Mouse (Mus musculus): ENCODE data around the gene Hagh. TPM values are rescaled to one million over a fixed set of nuclear protein-coding genes. Genes with fewer than 3 reads are reported as not detected.

Hagh gene
- polyA plus RNA-seq, 1 experiment from 2014 or later, result 71.5 TPM

DNA sequence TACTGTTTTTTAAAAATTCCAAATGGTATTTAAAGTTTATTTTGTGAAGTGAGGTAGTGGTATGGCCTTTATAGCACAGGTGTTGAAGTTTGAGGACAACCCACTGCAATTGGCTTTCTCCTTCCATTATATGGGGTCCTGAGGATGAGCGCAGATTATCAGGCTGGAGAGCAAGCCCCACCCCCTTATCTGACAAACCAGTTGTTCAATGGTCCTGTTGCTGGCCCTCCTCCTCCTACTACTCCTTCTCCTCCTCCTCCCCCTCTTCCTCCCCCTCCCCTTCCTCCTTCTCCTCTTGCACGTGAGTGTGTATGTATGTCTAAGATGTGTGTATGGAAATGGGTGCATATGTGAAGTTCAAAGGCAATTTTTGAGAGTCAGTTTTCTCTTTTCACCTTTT is 27.7 kb upstream of the Hagh start:
- ATAC-seq (ENCODE audit: low FRiP score) (no peak), DNase-seq (ENCODE audit: low spot score) (no peak)
- Histone ChIP-seq H3K36me3 (replicated peaks; ENCODE audit: control insufficient read depth, insufficient read depth) (no peaks in the 10 kb centered on the region), H3K27me3 (ENCODE audit: control insufficient read depth, insufficient read depth, low read length) (no peaks in the 10 kb centered on the region), H3K4me3 (replicated peaks; ENCODE audit: low read length) (no peak overlapping the region), H3K4me2 (replicated peaks) (no peak overlapping the region), H3K9me3 (ENCODE audit: control insufficient read depth, low read length) (no peaks in the 10 kb centered on the region), H3K27ac (no peak overlapping the region), H3K9ac (no peak overlapping the region), H3K4me1 (replicated peaks; ENCODE audit: control insufficient read depth, insufficient read depth, low read length) (no peaks in the 10 kb centered on the region)
- 35% methylated on average over 2 of the region's 2 CpGs for WGBS

DNA sequence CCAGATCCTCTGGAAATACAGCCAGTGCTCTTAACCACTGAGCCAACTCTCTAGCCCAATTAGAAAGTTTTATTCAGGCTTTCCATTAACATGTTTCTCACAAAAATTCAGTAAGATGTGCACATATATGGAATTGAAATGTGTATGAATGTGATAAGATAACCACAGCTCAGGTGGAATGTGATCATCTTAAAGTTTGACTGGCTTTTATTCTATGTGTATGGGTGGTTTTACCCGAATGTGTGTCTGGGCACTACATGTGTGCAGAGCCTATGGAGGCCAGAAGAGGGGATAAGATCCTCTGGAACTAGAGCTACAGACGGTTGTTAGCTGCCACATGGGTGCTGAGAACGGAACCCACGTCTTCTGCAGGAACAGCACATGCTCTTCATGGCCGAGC is 24.7 kb upstream of the Hagh start:
- no peak overlapping the region for H3K27ac ChIP-seq
- H3K4me1 ChIP-seq (replicated peaks; ENCODE audit: control insufficient read depth, insufficient read depth, low read length), result no peaks in the 10 kb centered on the region
- no peaks in the 10 kb centered on the region; the same call in 1 of the 2 replicates for H3K27me3 ChIP-seq (ENCODE audit: control insufficient read depth, insufficient read depth, low read length)
- 83% methylated on average over 5 of the region's 5 CpGs for WGBS
- no peak overlapping the region for H3K4me3 ChIP-seq (replicated peaks; ENCODE audit: low read length)
- no peak overlapping the region for H3K9ac ChIP-seq
- H3K36me3 ChIP-seq (replicated peaks; ENCODE audit: control insufficient read depth, insufficient read depth), result no peaks in the 10 kb centered on the region
- no peak for DNase-seq (ENCODE audit: low spot score)
- no peak for ATAC-seq (ENCODE audit: low FRiP score)
- no peak overlapping the region for H3K4me2 ChIP-seq (replicated peaks)
- H3K9me3 ChIP-seq (ENCODE audit: control insufficient read depth, low read length), result no peaks in the 10 kb centered on the region

DNA sequence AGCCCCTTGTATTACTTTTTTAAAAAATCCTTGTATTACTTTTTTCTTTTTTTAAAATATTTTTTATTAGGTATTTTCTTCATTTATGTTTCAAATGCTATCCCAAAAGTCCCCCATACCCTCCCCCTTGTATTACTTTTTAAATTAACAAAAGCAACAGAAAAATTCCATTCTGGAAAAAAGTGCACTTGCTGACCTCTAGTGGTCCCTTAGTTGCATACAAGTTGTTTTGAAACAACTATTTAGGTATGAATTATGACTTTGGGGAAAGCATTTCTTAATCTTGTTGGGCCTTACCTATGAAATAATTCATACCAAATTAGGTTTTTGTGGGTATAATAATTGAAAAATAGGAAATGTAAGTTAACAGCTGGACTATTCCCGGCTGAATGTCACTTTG is 22.4 kb upstream of the Hagh start:
- no peak for ATAC-seq (ENCODE audit: low FRiP score)
- peak; percentile 52 for DNase-seq (ENCODE audit: low spot score)
- Histone ChIP-seq H3K4me2 (replicated peaks) (no peak overlapping the region), H3K27me3 (ENCODE audit: control insufficient read depth, insufficient read depth, low read length) (no peaks in the 10 kb centered on the region; the same call in 1 of the 2 replicates), H3K36me3 (replicated peaks; ENCODE audit: control insufficient read depth, insufficient read depth) (no peaks in the 10 kb centered on the region), H3K9ac (no peak overlapping the region), H3K27ac (no peak overlapping the region), H3K9me3 (ENCODE audit: control insufficient read depth, low read length) (no peaks in the 10 kb centered on the region), H3K4me3 (replicated peaks; ENCODE audit: low read length) (no peak overlapping the region), H3K4me1 (replicated peaks; ENCODE audit: control insufficient read depth, insufficient read depth, low read length) (no peaks in the 10 kb centered on the region)
- 44% methylated on average over 1 of the region's 1 CpGs for WGBS

DNA sequence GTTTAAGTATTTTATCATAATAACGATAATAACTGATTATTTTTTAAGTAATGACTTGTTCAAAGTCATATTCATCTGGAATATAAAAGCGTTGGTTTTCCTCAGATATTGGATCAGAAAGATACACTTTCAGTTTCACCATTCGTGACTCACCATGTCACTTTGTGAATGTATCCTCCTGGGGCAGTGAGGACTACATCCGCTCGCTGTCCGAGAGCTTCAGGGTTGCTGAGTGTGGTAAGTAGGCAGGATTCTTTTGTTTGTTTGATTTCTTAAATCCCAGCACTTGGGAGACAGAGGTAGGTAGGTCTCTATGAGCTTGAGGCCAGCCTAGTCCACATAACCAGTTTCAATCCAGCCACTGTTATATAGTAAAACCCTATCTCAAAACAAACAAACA is 21.8 kb upstream of the Hagh start:
- ATAC-seq (ENCODE audit: low FRiP score) (no peak), DNase-seq (ENCODE audit: low spot score) (no peak)
- Histone ChIP-seq H3K27ac (no peak overlapping the region), H3K9me3 (ENCODE audit: control insufficient read depth, low read length) (no peaks in the 10 kb centered on the region), H3K9ac (no peak overlapping the region), H3K4me3 (replicated peaks; ENCODE audit: low read length) (no peak overlapping the region), H3K4me1 (replicated peaks; ENCODE audit: control insufficient read depth, insufficient read depth, low read length) (no peaks in the 10 kb centered on the region), H3K4me2 (replicated peaks) (no peak overlapping the region), H3K36me3 (replicated peaks; ENCODE audit: control insufficient read depth, insufficient read depth) (no peaks in the 10 kb centered on the region), H3K27me3 (ENCODE audit: control insufficient read depth, insufficient read depth, low read length) (no peaks in the 10 kb centered on the region; the same call in 1 of the 2 replicates)
- WGBS, result 55% methylated on average over 6 of the region's 6 CpGs

- Histone ChIP-seq H3K4me1 (replicated peaks; ENCODE audit: control insufficient read depth, insufficient read depth, low read length) (no peaks in the 10 kb centered on the region), H3K4me2 (replicated peaks) (no peak overlapping the region), H3K9ac (no peak overlapping the region), H3K9me3 (ENCODE audit: control insufficient read depth, low read length) (no peaks in the 10 kb centered on the region), H3K27ac (no peak overlapping the region), H3K36me3 (replicated peaks; ENCODE audit: control insufficient read depth, insufficient read depth) (no peaks in the 10 kb centered on the region), H3K27me3 (ENCODE audit: control insufficient read depth, insufficient read depth, low read length) (no peaks in the 10 kb centered on the region; the same call in 1 of the 2 replicates), H3K4me3 (replicated peaks; ENCODE audit: low read length) (no peak overlapping the region)
- ATAC-seq (ENCODE audit: low FRiP score) (no peak), DNase-seq (ENCODE audit: low spot score) (no peak)
- WGBS, result 78% methylated on average over 2 of the region's 2 CpGs
These were observed 20.5 kb upstream of the Hagh start for GRCm38 (mm10) chr17:24819469-24819868.

DNA sequence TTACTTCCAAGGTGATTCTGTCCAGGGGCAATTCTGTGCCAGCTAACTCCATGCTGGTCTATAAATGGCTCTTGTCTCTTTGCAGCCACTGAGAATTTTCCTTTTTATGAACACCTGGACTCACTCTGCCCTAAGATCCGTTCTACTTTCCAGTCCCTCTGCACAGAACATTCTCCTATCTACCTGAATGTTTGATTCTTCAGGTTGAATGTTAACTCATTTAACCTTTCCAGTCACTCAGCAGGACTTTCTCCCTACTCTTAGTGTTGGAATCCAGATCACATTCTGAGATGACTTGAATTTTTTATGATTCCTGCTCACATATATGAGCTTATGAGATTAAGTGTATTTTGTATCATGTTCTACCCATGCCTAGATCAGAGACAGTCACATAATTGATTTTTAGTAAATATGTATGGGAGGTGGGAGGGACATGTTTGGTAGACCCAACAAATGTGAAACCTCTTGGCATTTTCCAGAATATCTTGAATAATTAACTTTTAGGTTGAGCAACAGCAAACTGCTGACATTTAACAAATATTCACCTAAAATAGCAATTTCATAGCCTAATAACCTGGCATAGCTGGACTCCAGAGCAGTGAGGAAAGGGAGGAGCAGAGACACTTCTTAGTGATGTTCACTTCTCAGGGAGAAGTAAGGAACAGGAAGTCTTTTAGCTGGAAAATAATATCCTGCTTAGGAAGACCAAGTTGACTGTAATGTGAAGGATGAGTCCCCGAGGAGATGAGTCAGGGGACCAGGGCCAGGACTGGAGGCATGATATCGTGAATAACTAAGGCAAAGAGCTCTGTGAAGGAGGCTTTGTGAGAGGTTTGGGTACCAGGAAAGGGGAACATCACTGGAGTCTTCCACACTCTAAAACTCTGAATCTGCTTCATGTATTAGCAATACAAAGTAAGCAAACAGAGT is 18.3 kb upstream of the Hagh start:
- Histone ChIP-seq H3K9ac (no peak overlapping the region), H3K27me3 (ENCODE audit: control insufficient read depth, insufficient read depth, low read length) (peaks cover 6% of the 10 kb centered on the region; the same call in 1 of the 2 replicates), H3K4me3 (replicated peaks; ENCODE audit: low read length) (no peak overlapping the region), H3K36me3 (replicated peaks; ENCODE audit: control insufficient read depth, insufficient read depth) (no peaks in the 10 kb centered on the region), H3K4me1 (replicated peaks; ENCODE audit: control insufficient read depth, insufficient read depth, low read length) (no peaks in the 10 kb centered on the region), H3K4me2 (replicated peaks) (no peak overlapping the region), H3K27ac (no peak overlapping the region), H3K9me3 (ENCODE audit: control insufficient read depth, low read length) (no peaks in the 10 kb centered on the region)
- ATAC-seq (ENCODE audit: low FRiP score) (no peak), DNase-seq (ENCODE audit: low spot score) (no peak)
- WGBS, result 67% methylated on average over 3 of the region's 3 CpGs

- H3K27ac ChIP-seq, result no peak overlapping the region
- no peaks in the 10 kb centered on the region for H3K9me3 ChIP-seq (ENCODE audit: control insufficient read depth, low read length)
- H3K4me1 ChIP-seq (replicated peaks; ENCODE audit: control insufficient read depth, insufficient read depth, low read length), result no peaks in the 10 kb centered on the region
- H3K36me3 ChIP-seq (replicated peaks; ENCODE audit: control insufficient read depth, insufficient read depth), result no peaks in the 10 kb centered on the region
- no peak overlapping the region for H3K4me3 ChIP-seq (replicated peaks; ENCODE audit: low read length)
- no peak overlapping the region for H3K4me2 ChIP-seq (replicated peaks)
- WGBS, result 76% methylated on average over 5 of the region's 5 CpGs
- no peak for ATAC-seq (ENCODE audit: low FRiP score)
- H3K9ac ChIP-seq, result no peak overlapping the region
- peaks cover 5% of the 10 kb centered on the region for H3K27me3 ChIP-seq (ENCODE audit: control insufficient read depth, insufficient read depth, low read length)
- no peak for DNase-seq (ENCODE audit: low spot score)
These were observed 398 bp downstream of the Hagh start for GRCm38 (mm10) chr17:24840341-24840740.

- peaks cover 5% of the 10 kb centered on the region for H3K27me3 ChIP-seq (ENCODE audit: control insufficient read depth, insufficient read depth, low read length)
- 52% methylated on average over 4 of the region's 4 CpGs for WGBS
- H3K4me3 ChIP-seq (replicated peaks; ENCODE audit: low read length), result no peak overlapping the region
- no peak for ATAC-seq (ENCODE audit: low FRiP score)
- DNase-seq (ENCODE audit: low spot score), result no peak
- H3K4me1 ChIP-seq (replicated peaks; ENCODE audit: control insufficient read depth, insufficient read depth, low read length), result no peaks in the 10 kb centered on the region
- H3K9ac ChIP-seq, result no peak overlapping the region
- no peaks in the 10 kb centered on the region for H3K9me3 ChIP-seq (ENCODE audit: control insufficient read depth, low read length)
- H3K4me2 ChIP-seq (replicated peaks), result no peak overlapping the region
- no peak overlapping the region for H3K27ac ChIP-seq
- no peaks in the 10 kb centered on the region for H3K36me3 ChIP-seq (replicated peaks; ENCODE audit: control insufficient read depth, insufficient read depth)
These were observed 1.2 kb downstream of the Hagh start for GRCm38 (mm10) chr17:24841133-24841532.

DNA sequence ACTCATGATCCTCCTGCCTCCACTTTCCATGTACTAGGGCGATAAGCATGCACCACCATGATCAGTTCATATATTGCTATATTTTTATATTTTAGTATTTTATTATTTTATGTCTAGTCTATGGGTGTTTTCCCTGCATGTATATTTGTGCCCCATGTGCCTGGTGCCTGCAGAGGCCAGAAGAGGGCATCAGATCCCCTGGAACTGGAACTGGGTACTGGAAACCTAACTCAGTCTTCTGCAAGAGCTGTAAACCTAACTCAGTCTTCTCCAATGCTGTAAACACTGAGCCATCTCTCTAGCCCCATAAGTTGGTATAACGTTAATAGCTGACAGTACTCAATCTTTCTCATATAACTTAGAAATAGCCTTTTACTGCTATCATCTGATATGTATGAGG is 2.7 kb downstream of the Hagh start:
- no peaks in the 10 kb centered on the region for H3K9me3 ChIP-seq (ENCODE audit: control insufficient read depth, low read length)
- no peaks in the 10 kb centered on the region for H3K4me1 ChIP-seq (replicated peaks; ENCODE audit: control insufficient read depth, insufficient read depth, low read length)
- no peak overlapping the region for H3K9ac ChIP-seq
- no peak for ATAC-seq (ENCODE audit: low FRiP score)
- WGBS, result 56% methylated on average over 2 of the region's 2 CpGs
- no peak for DNase-seq (ENCODE audit: low spot score)
- H3K36me3 ChIP-seq (replicated peaks; ENCODE audit: control insufficient read depth, insufficient read depth), result no peaks in the 10 kb centered on the region
- no peak overlapping the region for H3K4me2 ChIP-seq (replicated peaks)
- H3K27ac ChIP-seq, result no peak overlapping the region
- H3K27me3 ChIP-seq (ENCODE audit: control insufficient read depth, insufficient read depth, low read length), result peaks cover 5% of the 10 kb centered on the region
- H3K4me3 ChIP-seq (replicated peaks; ENCODE audit: low read length), result no peak overlapping the region
